Mouse (Mus musculus): ENCODE results near the gene Olfr1243. TPM values are rescaled to one million over a fixed set of nuclear protein-coding genes. Genes with fewer than 3 reads are reported as not detected.
"Not testable (repeated sequence)": the region's sequence is repeated elsewhere in the genome, so short reads cannot be mapped to it uniquely, and the experiment has no call there.

Olfr1243 gene
- not detected in 2 replicates for total RNA-seq (2015; ENCODE audit: low replicate concordance)
- total RNA-seq (2017; ENCODE audit: low replicate concordance) = not detected in 2 replicates

GRCm38 (mm10) chr2:89531387-89531786 lies at the start of gene Olfr1243:
Olfr1243 (minus strand) TSS chr2:89531487.
- no peak for ATAC-seq (replicated peaks; ENCODE audit: low FRiP score, poor library complexity, severe bottlenecking)

- ATAC-seq (replicated peaks; ENCODE audit: low FRiP score, poor library complexity, severe bottlenecking) = no peak
Measured at GRCm38 (mm10) chr2:89578347-89578746, 47.1 kb upstream of the Olfr1243 start, which contains the start of gene Olfr1245. Olfr1245 (minus strand) TSS chr2:89578447.

- ATAC-seq (replicated peaks; ENCODE audit: low FRiP score, poor library complexity, severe bottlenecking) = not testable (repeated sequence)
Measured at GRCm38 (mm10) chr2:89562706-89563105, 31.4 kb upstream of the Olfr1243 start.

- no peak for ATAC-seq (replicated peaks; ENCODE audit: low FRiP score, poor library complexity, severe bottlenecking)
Measured at GRCm38 (mm10) chr2:89544516-89544915, 13.2 kb upstream of the Olfr1243 start.

GRCm38 (mm10) chr2:89539923-89540322 lies 8.6 kb upstream of the Olfr1243 start:
- no peak for ATAC-seq (replicated peaks; ENCODE audit: low FRiP score, poor library complexity, severe bottlenecking)

GRCm38 (mm10) chr2:89498235-89498634 lies 33.1 kb downstream of the Olfr1243 start, which contains the start of gene Olfr1242:
Olfr1242 (minus strand) TSS chr2:89498335.
- no peak for ATAC-seq (replicated peaks; ENCODE audit: low FRiP score, poor library complexity, severe bottlenecking)

GRCm38 (mm10) chr2:89487026-89487425 lies 44.3 kb downstream of the Olfr1243 start, which contains the start of gene Olfr1241:
Olfr1241 (minus strand) TSS chr2:89487126.
- no peak for ATAC-seq (replicated peaks; ENCODE audit: low FRiP score, poor library complexity, severe bottlenecking)

Other genes with a start within 250 kb of the Olfr1243 start
- gene Olfr1229, start 243.5 kb downstream of the Olfr1243 start, total RNA-seq (2015; ENCODE audit: low replicate concordance) = not detected in 2 replicates
- not detected in 2 replicates for gene Olfr1229, start 243.5 kb downstream of the Olfr1243 start, total RNA-seq (2017; ENCODE audit: low replicate concordance)
- not detected in 2 replicates for gene Olfr1230, start 234.2 kb downstream of the Olfr1243 start, total RNA-seq (2015; ENCODE audit: low replicate concordance)
- gene Olfr1230, start 234.2 kb downstream of the Olfr1243 start, total RNA-seq (2017; ENCODE audit: low replicate concordance) = not detected in 2 replicates
- not detected in 2 replicates for gene Olfr1231, start 224.4 kb downstream of the Olfr1243 start, total RNA-seq (2015; ENCODE audit: low replicate concordance)
- not detected in 2 replicates for gene Olfr1231, start 224.4 kb downstream of the Olfr1243 start, total RNA-seq (2017; ENCODE audit: low replicate concordance)
- gene Olfr1232, start 201.8 kb downstream of the Olfr1243 start, total RNA-seq (2015; ENCODE audit: low replicate concordance) = not detected in 2 replicates
- not detected in 2 replicates for gene Olfr1232, start 201.8 kb downstream of the Olfr1243 start, total RNA-seq (2017; ENCODE audit: low replicate concordance)
- not detected in 2 replicates for gene Olfr1233, start 189.1 kb downstream of the Olfr1243 start, total RNA-seq (2015; ENCODE audit: low replicate concordance)
- not detected in 2 replicates for gene Olfr1233, start 189.1 kb downstream of the Olfr1243 start, total RNA-seq (2017; ENCODE audit: low replicate concordance)
- not detected in 2 replicates for gene Olfr1234, start 166.6 kb downstream of the Olfr1243 start, total RNA-seq (2015; ENCODE audit: low replicate concordance)
- not detected in 2 replicates for gene Olfr1234, start 166.6 kb downstream of the Olfr1243 start, total RNA-seq (2017; ENCODE audit: low replicate concordance)
- not detected in 2 replicates for gene Olfr1238, start 121.8 kb downstream of the Olfr1243 start, total RNA-seq (2015; ENCODE audit: low replicate concordance)
- not detected in 2 replicates for gene Olfr1238, start 121.8 kb downstream of the Olfr1243 start, total RNA-seq (2017; ENCODE audit: low replicate concordance)
- not detected in 2 replicates for gene Olfr1239, start 111.1 kb downstream of the Olfr1243 start, total RNA-seq (2015; ENCODE audit: low replicate concordance)
- gene Olfr1239, start 111.1 kb downstream of the Olfr1243 start, total RNA-seq (2017; ENCODE audit: low replicate concordance) = not detected in 2 replicates
- gene Olfr1240, start 88.5 kb downstream of the Olfr1243 start, total RNA-seq (2015; ENCODE audit: low replicate concordance) = not detected in 2 replicates
- gene Olfr1240, start 88.5 kb downstream of the Olfr1243 start, total RNA-seq (2017; ENCODE audit: low replicate concordance) = not detected in 2 replicates
- not detected in 2 replicates for gene Olfr1241, start 44.4 kb downstream of the Olfr1243 start, total RNA-seq (2015; ENCODE audit: low replicate concordance)
- gene Olfr1241, start 44.4 kb downstream of the Olfr1243 start, total RNA-seq (2017; ENCODE audit: low replicate concordance) = not detected in 2 replicates
- not detected in 2 replicates for gene Olfr1242, start 33.2 kb downstream of the Olfr1243 start, total RNA-seq (2015; ENCODE audit: low replicate concordance)
- gene Olfr1242, start 33.2 kb downstream of the Olfr1243 start, total RNA-seq (2017; ENCODE audit: low replicate concordance) = not detected in 2 replicates
- gene Olfr1245, start 47.0 kb upstream of the Olfr1243 start, total RNA-seq (2015; ENCODE audit: low replicate concordance) = not detected in 2 replicates
- not detected in 2 replicates for gene Olfr1245, start 47.0 kb upstream of the Olfr1243 start, total RNA-seq (2017; ENCODE audit: low replicate concordance)
- gene Olfr1246, start 61.7 kb upstream of the Olfr1243 start, total RNA-seq (2015; ENCODE audit: low replicate concordance) = not detected in 2 replicates
- not detected in 2 replicates for gene Olfr1246, start 61.7 kb upstream of the Olfr1243 start, total RNA-seq (2017; ENCODE audit: low replicate concordance)
- not detected in 2 replicates for gene Olfr1247, start 82.6 kb upstream of the Olfr1243 start, total RNA-seq (2015; ENCODE audit: low replicate concordance)
- gene Olfr1247, start 82.6 kb upstream of the Olfr1243 start, total RNA-seq (2017; ENCODE audit: low replicate concordance) = not detected in 2 replicates
- not detected in 2 replicates for gene Olfr1248, start 86.8 kb upstream of the Olfr1243 start, total RNA-seq (2015; ENCODE audit: low replicate concordance)
- gene Olfr1248, start 86.8 kb upstream of the Olfr1243 start, total RNA-seq (2017; ENCODE audit: low replicate concordance) = not detected in 2 replicates
- not detected in 2 replicates for gene Olfr1249, start 103.5 kb upstream of the Olfr1243 start, total RNA-seq (2015; ENCODE audit: low replicate concordance)
- not detected in 2 replicates for gene Olfr1249, start 103.5 kb upstream of the Olfr1243 start, total RNA-seq (2017; ENCODE audit: low replicate concordance)
- gene Olfr1250, start 130.0 kb upstream of the Olfr1243 start, total RNA-seq (2015; ENCODE audit: low replicate concordance) = not detected in 2 replicates
- not detected in 2 replicates for gene Olfr1250, start 130.0 kb upstream of the Olfr1243 start, total RNA-seq (2017; ENCODE audit: low replicate concordance)
- gene Olfr1251, start 140.4 kb upstream of the Olfr1243 start, total RNA-seq (2015; ENCODE audit: low replicate concordance) = not detected in 2 replicates
- gene Olfr1251, start 140.4 kb upstream of the Olfr1243 start, total RNA-seq (2017; ENCODE audit: low replicate concordance) = not detected in 2 replicates
- not detected in 2 replicates for gene Olfr1252, start 193.5 kb upstream of the Olfr1243 start, total RNA-seq (2015; ENCODE audit: low replicate concordance)
- not detected in 2 replicates for gene Olfr1252, start 193.5 kb upstream of the Olfr1243 start, total RNA-seq (2017; ENCODE audit: low replicate concordance)
- gene Olfr1253, start 225.6 kb upstream of the Olfr1243 start, total RNA-seq (2015; ENCODE audit: low replicate concordance) = not detected in 2 replicates
- gene Olfr1253, start 225.6 kb upstream of the Olfr1243 start, total RNA-seq (2017; ENCODE audit: low replicate concordance) = not detected in 2 replicates